Mouse (Mus musculus) myocyte (in vitro differentiated cells): ENCODE results near the gene Lyrm9. TPM values are rescaled to one million over a fixed set of nuclear protein-coding genes. Genes with fewer than 3 reads are reported as not detected.

ENCODE experiments used
- H3K27me3 ChIP-seq: one replicate; pipeline ENCODE4 v1.6.1; 2011; ENCODE audit not compliant: control insufficient read depth, insufficient read depth, insufficient read length
- H3K36me3 ChIP-seq: one replicate; pipeline ENCODE4 v1.6.1; 2011; ENCODE audit not compliant: control insufficient read depth, insufficient read depth
- H3K4me2 ChIP-seq: one replicate; pipeline ENCODE4 v1.6.1; 2011; ENCODE audit warnings: low read depth, control low read depth
- H3K4me3 ChIP-seq: one replicate; pipeline ENCODE4 v1.5.1; 2011; ENCODE audit warnings: mild to moderate bottlenecking, control low read depth, moderate library complexity
- H3K79me2 ChIP-seq: one replicate; pipeline ENCODE4 v1.6.1; 2011; ENCODE audit not compliant: control insufficient read depth, insufficient read depth
- H3ac ChIP-seq: one replicate; pipeline ENCODE4 v1.6.1; 2011; ENCODE audit not compliant: control insufficient read depth, insufficient read length
- CEBPB ChIP-seq: IDR thresholded peaks from 2 replicates; pipeline ENCODE4 v1.6.1; 2011; ENCODE audit warnings: mild to moderate bottlenecking, moderate library complexity; ENCODE audit not compliant: poor library complexity, insufficient read depth, severe bottlenecking
- E2F4 ChIP-seq: IDR thresholded peaks from one replicate; pipeline ENCODE4 v1.6.1; 2011; ENCODE audit warnings: mild to moderate bottlenecking, control low read depth, moderate library complexity; ENCODE audit not compliant: insufficient read depth
- MAX ChIP-seq: IDR thresholded peaks from one replicate; pipeline ENCODE4 v1.6.1; 2011; ENCODE audit warnings: low read depth, mild to moderate bottlenecking, control low read depth
- MYOD1 ChIP-seq, 3 experiments: IDR thresholded peaks; one replicate each; pipeline ENCODE4 v1.6.1; 2011; ENCODE audit warnings: control low read depth in 2 of 3, low read depth in 2 of 3, mild to moderate bottlenecking in 2 of 3, moderate library complexity in 1 of 3; ENCODE audit not compliant: insufficient read length in 2 of 3, control insufficient read depth in 1 of 3
- MYOG ChIP-seq, 3 experiments: IDR thresholded peaks; one replicate each; pipeline ENCODE4 v1.6.1; 2011; ENCODE audit warnings: control low read depth in 2 of 3, low read depth in 2 of 3, mild to moderate bottlenecking in 2 of 3; ENCODE audit not compliant: insufficient read length in 2 of 3, control insufficient read depth in 1 of 3, insufficient read depth in 1 of 3
- POLR2A ChIP-seq: IDR thresholded peaks from one replicate; pipeline ENCODE4 v1.6.1; 2011; ENCODE audit warnings: low read depth, mild to moderate bottlenecking, control low read depth, moderate library complexity; ENCODE audit not compliant: insufficient read length
- POLR2AphosphoS2 ChIP-seq: IDR thresholded peaks from one replicate; pipeline ENCODE4 v1.6.1; 2011; ENCODE audit warnings: low read depth, control low read depth; ENCODE audit not compliant: insufficient read length
- REST ChIP-seq: IDR thresholded peaks from one replicate; pipeline ENCODE4 v1.6.1; 2011; ENCODE audit warnings: mild to moderate bottlenecking, control low read depth, moderate library complexity; ENCODE audit not compliant: insufficient read depth, insufficient read length
- SRF ChIP-seq: IDR thresholded peaks from one replicate; pipeline ENCODE4 v1.6.1; 2011; ENCODE audit warnings: low read depth; ENCODE audit not compliant: control insufficient read depth, insufficient read length
- TCF12 ChIP-seq: IDR thresholded peaks from one replicate; pipeline ENCODE4 v1.6.1; 2011; ENCODE audit warnings: mild to moderate bottlenecking, control low read depth; ENCODE audit not compliant: poor library complexity, insufficient read depth, severe bottlenecking
- TCF3 ChIP-seq: IDR thresholded peaks from one replicate; pipeline ENCODE4 v1.6.1; 2011; ENCODE audit warnings: low read depth, control low read depth; ENCODE audit not compliant: insufficient read length
- USF1 ChIP-seq: IDR thresholded peaks from one replicate; pipeline ENCODE4 v1.6.1; 2011; ENCODE audit warnings: low read depth, mild to moderate bottlenecking, control low read depth, moderate library complexity
- polyA plus RNA-seq: library from polyadenylated mRNA; unstranded; fragments of >200 nt; fragmentation: generic; extraction: Trizol; gene quantifications from one replicate; pipeline ENCODE4 v1.2.1, GENCODE M21; 2012; ENCODE audit warnings: missing spikeins

Lyrm9 gene
- polyA plus RNA-seq, 1 experiment = 22.9 TPM

- TF ChIP-seq CEBPB (no peak), USF1 (no peak), MAX (no peak), REST (no peak), POLR2AphosphoS2 (no peak), E2F4 (no peak), POLR2A (no peak), TCF12 (no peak), MYOG (IDR thresholded peaks at IDR 0.05; ENCODE audit: control insufficient read depth in 1 of 3, insufficient read depth in 1 of 3, insufficient read length in 2 of 3, low read depth in 2 of 3) (no peak), TCF3 (no peak), MYOD1 (IDR thresholded peaks at IDR 0.05; ENCODE audit: control insufficient read depth in 1 of 3, insufficient read length in 2 of 3, low read depth in 2 of 3) (no peak), SRF (no peak)
- Histone ChIP-seq H3K4me3 (no peak overlapping the region), H3ac (no peak overlapping the region), H3K79me2 (no peaks in the 10 kb centered on the region), H3K27me3 (peaks cover 15% of the 10 kb centered on the region), H3K4me2 (no peak overlapping the region), H3K36me3 (no peaks in the 10 kb centered on the region)
Observed at GRCm38 (mm10) chr11:78803587-78804316, 22.6 kb upstream of the Lyrm9 start.

- no peak for TF ChIP-seq MYOD1 (IDR thresholded peaks at IDR 0.05; ENCODE audit: control insufficient read depth in 1 of 3, insufficient read length in 2 of 3, low read depth in 2 of 3)
- no peak for TF ChIP-seq POLR2A
- TF ChIP-seq TCF12 = no peak
- TF ChIP-seq SRF = no peak
- no peak for TF ChIP-seq USF1
- TF ChIP-seq MYOG (IDR thresholded peaks at IDR 0.05; ENCODE audit: control insufficient read depth in 1 of 3, insufficient read depth in 1 of 3, insufficient read length in 2 of 3, low read depth in 2 of 3) = no peak
- TF ChIP-seq CEBPB = no peak
- Histone ChIP-seq H3K79me2 (no peaks in the 10 kb centered on the region), H3K27me3 (peaks cover 15% of the 10 kb centered on the region), H3K36me3 (no peaks in the 10 kb centered on the region), H3K4me2 (no peak overlapping the region), H3K4me3 (no peak overlapping the region), H3ac (no peak overlapping the region)
Observed at GRCm38 (mm10) chr11:78804551-78804950, 21.8 kb upstream of the Lyrm9 start.

- peaks cover 15% of the 10 kb centered on the region for H3K27me3 ChIP-seq
- H3K4me2 ChIP-seq = no peak overlapping the region
- H3K79me2 ChIP-seq = no peaks in the 10 kb centered on the region
- TF ChIP-seq CEBPB (no peak), REST (no peak), MYOD1 (IDR thresholded peaks at IDR 0.05; ENCODE audit: control insufficient read depth in 1 of 3, insufficient read length in 2 of 3, low read depth in 2 of 3) (no peak), E2F4 (no peak), TCF12 (no peak), MAX (no peak), MYOG (IDR thresholded peaks at IDR 0.05; ENCODE audit: control insufficient read depth in 1 of 3, insufficient read depth in 1 of 3, insufficient read length in 2 of 3, low read depth in 2 of 3) (no peak), SRF (no peak), TCF3 (no peak), POLR2AphosphoS2 (no peak), POLR2A (no peak), USF1 (no peak)
- H3ac ChIP-seq = no peak overlapping the region
- no peaks in the 10 kb centered on the region for H3K36me3 ChIP-seq
- no peak overlapping the region for H3K4me3 ChIP-seq
Observed at GRCm38 (mm10) chr11:78805198-78805597, 21.2 kb upstream of the Lyrm9 start.

GRCm38 (mm10) chr11:78805691-78806137 is 20.7 kb upstream of the Lyrm9 start:
- no peaks in the 10 kb centered on the region for H3K36me3 ChIP-seq
- H3K27me3 ChIP-seq = peaks cover 15% of the 10 kb centered on the region
- no peak overlapping the region for H3K4me3 ChIP-seq
- no peaks in the 10 kb centered on the region for H3K79me2 ChIP-seq
- no peak overlapping the region for H3ac ChIP-seq
- H3K4me2 ChIP-seq = no peak overlapping the region
- TF ChIP-seq REST (no peak), MYOD1 (IDR thresholded peaks at IDR 0.05; ENCODE audit: control insufficient read depth in 1 of 3, insufficient read length in 2 of 3, low read depth in 2 of 3) (no peak), USF1 (no peak), CEBPB (no peak), POLR2AphosphoS2 (no peak), E2F4 (no peak), MAX (no peak), POLR2A (no peak), SRF (no peak), TCF3 (no peak), TCF12 (no peak), MYOG (IDR thresholded peaks at IDR 0.05; ENCODE audit: control insufficient read depth in 1 of 3, insufficient read depth in 1 of 3, insufficient read length in 2 of 3, low read depth in 2 of 3) (no peak)
